Mouse (Mus musculus): ENCODE data around the gene C1qtnf9.

DNA sequence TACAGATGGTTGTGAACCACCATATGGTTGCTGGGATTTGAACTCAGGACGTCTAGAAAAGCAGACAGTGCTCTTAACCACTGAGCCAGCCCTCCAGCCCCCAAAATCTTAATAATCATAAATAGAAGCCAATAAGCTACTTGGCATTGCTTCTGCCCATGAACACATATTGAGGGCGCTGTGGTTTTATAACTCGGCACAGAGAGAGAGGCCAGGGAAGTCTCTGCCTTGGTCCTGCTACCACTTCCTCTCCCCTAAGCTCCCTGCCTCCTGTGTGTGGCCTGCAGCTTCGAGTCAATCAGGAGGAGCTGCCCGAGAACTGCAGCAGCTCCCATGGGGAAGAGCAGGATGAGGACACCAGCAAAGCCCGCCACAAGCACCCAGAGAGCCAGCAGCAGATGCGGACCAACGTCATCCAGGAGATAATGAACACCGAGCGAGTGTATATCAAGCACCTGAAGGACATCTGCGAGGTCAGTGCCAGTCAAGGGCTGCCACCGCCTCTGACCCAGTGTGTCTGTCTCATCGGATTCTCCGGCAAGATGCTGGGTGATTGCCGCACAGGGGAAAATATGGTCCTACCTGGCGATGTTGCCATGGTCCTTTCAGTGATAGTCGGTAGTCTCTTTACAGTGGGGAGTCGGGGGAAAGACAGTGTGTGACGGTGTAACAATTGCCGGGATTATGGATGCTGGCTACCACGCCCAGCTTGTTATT, 20.6 kb upstream of the C1qtnf9 start:
- TF ChIP-seq EP300 (IDR thresholded peaks at IDR 0.05) (no peak), CTCF (IDR thresholded peaks at IDR 0.05) (no peak)

Data from lung, postnatal 0 days (tissue).